Mouse (Mus musculus) lung, embryonic 15.5 days (tissue): ENCODE measurements around the gene S100a13. TPM values are rescaled to one million over a fixed set of nuclear protein-coding genes. Genes with fewer than 3 reads are reported as not detected.

Experiments used
- polyA plus RNA-seq: library from polyadenylated mRNA; unstranded; fragments of >200 nt; fragmentation: Nextera tagmentation; extraction: Ambion mirVana; gene quantifications from 2 replicates; pipeline ENCODE4 v1.2.1, GENCODE M21; 2015

The S100a13 gene
- polyA plus RNA-seq, 1 experiment from 2014 or later, result 43.9 TPM

Other genes starting within 250 kb of the S100a13 start
- gene Dennd4b, start 249.2 kb upstream of the S100a13 start, polyA plus RNA-seq, result 3.4 and 4.8 TPM in 2 replicates
- gene Gatad2b, start 221.3 kb upstream of the S100a13 start, polyA plus RNA-seq, result 10.6 and 11.7 TPM in 2 replicates
- gene Slc27a3, start 124.5 kb upstream of the S100a13 start, polyA plus RNA-seq, result 25.7 and 25.8 TPM in 2 replicates
- gene Ints3, start 80.8 kb upstream of the S100a13 start, polyA plus RNA-seq, result 30.8 and 33.3 TPM in 2 replicates
- 17.3 and 21.0 TPM in 2 replicates for gene Npr1, start 48.6 kb upstream of the S100a13 start, polyA plus RNA-seq
- gene Ilf2, start 38.3 kb upstream of the S100a13 start, polyA plus RNA-seq, result 208 and 219 TPM in 2 replicates
- 77.3 and 85.6 TPM in 2 replicates for gene Snapin, start 23.4 kb upstream of the S100a13 start, polyA plus RNA-seq
- 154 TPM in 2 replicates for gene Chtop, start 4.9 kb upstream of the S100a13 start, polyA plus RNA-seq
- gene S100a1, start within 50 bp of the S100a13 start, polyA plus RNA-seq, result 42.8 and 45.3 TPM in 2 replicates
- 7.9 and 12.6 TPM in 2 replicates for gene S100a14, start 12.4 kb downstream of the S100a13 start, polyA plus RNA-seq
- 217 and 233 TPM in 2 replicates for gene S100a16, start 22.8 kb downstream of the S100a13 start, polyA plus RNA-seq
- 0.20 and 0.65 TPM in 2 replicates for gene S100a3, start 46.1 kb downstream of the S100a13 start, polyA plus RNA-seq
- gene S100a2, start 75.8 kb downstream of the S100a13 start, polyA plus RNA-seq, result not detected in 2 replicates
- not detected in 2 replicates for gene Gm42674, start 87.5 kb downstream of the S100a13 start, polyA plus RNA-seq
- 6.0 and 8.9 TPM in 2 replicates for gene S100a4, start 89.3 kb downstream of the S100a13 start, polyA plus RNA-seq
- gene S100a5, start 94.1 kb downstream of the S100a13 start, polyA plus RNA-seq, result not detected in 2 replicates
- 148 and 158 TPM in 2 replicates for gene S100a6, start 98.4 kb downstream of the S100a13 start, polyA plus RNA-seq
- 0.11 and 0.16 TPM in 2 replicates for gene S100a7a, start 139.6 kb downstream of the S100a13 start, polyA plus RNA-seq
- gene S100a8, start 154.5 kb downstream of the S100a13 start, polyA plus RNA-seq, result 20.9 and 28.2 TPM in 2 replicates
- gene S100a9, start 181.3 kb downstream of the S100a13 start, polyA plus RNA-seq, result 10.8 and 13.2 TPM in 2 replicates
- gene Pglyrp4, start 212.5 kb downstream of the S100a13 start, polyA plus RNA-seq, result not detected in 2 replicates